Mouse (Mus musculus) right cerebral cortex, postnatal 36 days (tissue): ENCODE data around the gene Ssbp3.

Experiments used
- DNase-seq, 2 experiments: peaks; one replicate each; pipeline ENCODE4 v3.0.0; 2022; ENCODE audit warnings: low spot score in 2 of 2, mixed read lengths in 1 of 2

Gene Ssbp3

DNA sequence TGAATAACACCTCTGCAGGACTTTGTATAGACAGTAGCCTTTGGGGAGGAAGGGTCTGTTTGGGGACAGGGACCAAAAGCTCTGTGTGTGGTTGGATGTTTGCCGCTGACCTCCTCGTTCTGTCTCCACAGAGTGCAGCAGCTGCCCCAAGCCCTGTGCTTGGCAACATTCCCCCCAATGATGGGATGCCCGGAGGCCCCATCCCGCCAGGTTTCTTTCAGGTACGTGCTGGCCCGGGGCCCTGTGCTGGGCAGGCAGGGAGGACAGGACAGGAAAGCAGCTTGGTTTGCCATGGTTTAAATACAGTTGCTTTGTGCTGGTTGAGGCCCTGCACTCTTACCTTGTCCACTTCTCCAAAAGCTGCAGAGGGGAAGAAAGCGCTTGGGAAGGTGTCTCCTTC is 99.0 kb downstream of the Ssbp3 start:
- no peak for DNase-seq

DNA sequence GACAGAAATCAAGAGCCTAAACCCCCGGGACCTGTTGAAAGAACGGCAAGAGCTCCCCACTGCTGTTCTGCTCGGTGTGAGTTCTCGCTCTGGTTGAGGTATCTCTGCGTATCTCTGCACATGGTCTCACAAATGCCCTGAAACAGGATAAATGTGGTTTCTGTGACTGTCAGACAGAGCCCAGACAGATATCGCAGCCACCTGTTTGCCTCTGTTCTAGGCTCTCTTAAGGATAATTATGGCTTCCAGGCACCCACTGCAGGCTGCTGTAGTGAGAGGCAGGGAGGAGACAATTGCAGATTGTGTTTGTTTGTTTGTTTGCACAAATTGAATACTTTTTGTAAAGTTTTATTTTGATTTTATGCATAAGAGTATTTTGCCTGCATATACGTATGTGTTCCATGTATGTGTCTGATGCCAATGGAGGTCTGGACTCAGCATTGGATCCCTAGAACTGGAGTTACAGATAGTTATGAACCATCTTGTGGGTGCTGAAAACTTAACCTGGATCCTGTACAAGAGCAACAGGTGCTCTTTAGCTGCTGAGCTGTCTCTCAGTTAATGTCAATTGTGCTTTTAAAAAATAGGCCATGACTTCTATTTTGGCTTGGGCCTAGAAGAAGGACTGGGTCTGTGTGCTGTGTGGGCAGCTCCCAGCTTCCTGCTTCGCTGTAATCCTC is 101.0 kb downstream of the Ssbp3 start:
- no peak for DNase-seq

DNA sequence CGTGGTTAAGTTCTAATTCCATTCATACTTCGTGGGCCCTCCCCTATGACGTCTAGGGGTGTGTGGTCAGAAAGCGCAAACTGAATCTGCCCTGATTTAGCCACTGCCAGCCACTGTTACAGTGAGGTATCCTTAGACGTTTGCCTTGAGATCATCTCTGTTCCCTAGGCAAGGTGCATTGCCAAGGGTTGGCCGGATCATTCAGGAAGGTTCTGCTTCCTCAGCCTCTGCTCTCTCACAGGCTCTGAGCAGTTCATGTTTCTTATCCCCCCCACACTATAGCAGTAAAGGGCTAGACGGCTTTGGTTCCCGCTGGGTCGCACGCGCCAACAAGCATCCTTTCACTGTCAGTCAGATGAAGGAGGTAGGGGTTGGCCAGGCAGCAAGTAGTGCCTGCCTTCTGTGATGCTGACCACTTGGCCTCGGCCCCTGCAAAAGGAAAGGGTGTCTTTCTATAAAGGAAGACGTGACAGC is 101.5 kb downstream of the Ssbp3 start:
- no peak for DNase-seq

DNA sequence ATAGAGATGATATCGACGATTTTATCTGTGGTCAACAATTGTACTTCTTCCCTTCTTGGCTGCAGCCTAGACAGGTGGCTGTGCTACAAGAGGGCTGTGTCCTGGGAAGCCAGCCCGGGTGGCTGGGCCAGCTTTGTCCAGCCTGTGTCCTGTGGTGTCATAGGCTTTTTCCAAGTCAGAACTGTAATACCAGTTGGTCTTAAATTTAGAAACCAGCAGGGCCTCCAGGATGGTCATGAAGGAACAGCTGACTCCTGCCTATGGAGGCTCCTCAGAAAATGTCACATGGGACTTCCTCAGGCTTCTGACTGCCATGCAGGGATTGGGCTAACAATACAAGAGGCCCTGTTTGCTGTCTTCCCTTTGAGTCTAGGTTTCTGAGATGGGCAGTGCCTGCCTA is 102.1 kb downstream of the Ssbp3 start:
- DNase-seq = no peak

DNA sequence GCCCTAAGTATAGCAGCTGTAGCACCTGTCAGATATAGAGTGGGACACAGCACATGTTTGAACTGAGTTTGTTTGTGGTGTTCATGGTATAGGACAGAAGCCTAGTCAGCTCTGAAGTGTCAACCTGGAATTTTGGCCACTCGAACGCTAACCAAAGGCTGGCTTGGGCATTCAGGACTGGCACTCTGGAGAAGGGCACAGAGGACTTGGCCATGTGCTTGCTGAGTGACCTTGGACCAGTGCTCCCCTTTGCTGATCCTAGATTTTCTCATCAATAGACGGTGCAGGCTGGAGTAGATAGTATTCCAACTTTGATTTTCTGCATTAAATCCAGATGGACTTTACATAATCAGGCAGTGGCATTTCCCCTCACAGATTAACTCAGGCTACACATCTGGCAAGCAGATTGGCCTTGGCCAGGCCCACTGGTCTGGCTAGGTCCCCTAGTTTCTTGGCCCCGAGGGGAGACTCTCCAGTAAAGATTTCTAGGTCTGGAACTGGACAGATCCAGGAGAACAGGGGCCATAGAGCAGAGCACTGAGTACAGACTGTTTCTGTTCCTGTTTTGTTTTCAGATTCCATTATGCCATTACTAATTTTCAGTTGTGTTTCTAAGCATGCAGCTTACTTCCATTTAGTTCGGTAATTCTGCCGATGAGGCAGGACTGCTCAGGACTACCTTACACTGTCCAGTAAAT is 102.8 kb downstream of the Ssbp3 start:
- DNase-seq = no peak

DNA sequence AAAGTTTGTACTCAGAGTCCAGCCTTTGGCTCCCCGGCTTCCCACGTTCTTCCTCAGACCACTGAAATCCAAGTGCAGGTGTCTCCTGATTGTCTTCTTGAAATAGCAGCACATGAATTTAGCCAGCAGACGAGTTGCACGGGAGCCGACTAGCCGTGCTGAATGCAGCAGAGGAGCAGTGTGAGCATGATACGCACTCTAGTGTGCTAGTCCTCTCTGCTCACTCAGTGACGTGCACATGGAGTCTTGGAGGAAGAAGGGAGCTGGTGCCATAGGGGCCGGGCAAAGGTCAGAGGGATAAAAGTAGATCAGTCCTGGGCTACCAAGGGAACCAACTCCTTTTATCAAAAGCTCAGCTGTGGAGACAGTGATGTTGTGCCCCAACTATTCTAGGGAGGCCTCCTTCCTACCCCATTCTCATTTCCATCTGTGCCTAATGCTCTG is 103.3 kb downstream of the Ssbp3 start:
- DNase-seq = no peak

DNA sequence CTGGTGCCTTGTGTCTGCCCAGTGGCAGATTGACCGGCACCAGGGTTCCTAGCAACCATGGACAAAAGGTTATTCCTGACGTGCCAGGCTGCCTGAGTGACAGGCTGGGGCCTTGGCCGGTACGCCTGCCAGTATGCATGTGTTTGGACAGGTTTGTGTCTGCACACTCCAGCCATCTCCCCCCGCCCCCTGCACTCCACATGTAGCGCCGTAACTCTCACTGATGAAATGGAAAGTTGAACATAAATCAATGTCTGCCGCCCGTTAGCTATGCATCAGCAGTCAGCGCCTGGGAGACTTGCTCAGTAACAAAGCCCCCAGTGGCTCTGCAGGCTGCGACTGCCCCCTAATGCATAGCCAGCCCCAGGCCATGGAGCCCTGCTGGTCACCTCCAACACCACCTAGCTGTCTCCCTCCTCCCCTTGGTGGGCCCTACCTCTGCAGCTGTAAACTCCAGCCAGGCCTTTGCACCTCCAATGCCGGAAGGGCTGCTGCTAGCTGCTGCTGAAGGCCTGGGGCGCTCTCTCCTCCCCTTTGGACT is 105.5 kb downstream of the Ssbp3 start:
- DNase-seq = no peak

DNA sequence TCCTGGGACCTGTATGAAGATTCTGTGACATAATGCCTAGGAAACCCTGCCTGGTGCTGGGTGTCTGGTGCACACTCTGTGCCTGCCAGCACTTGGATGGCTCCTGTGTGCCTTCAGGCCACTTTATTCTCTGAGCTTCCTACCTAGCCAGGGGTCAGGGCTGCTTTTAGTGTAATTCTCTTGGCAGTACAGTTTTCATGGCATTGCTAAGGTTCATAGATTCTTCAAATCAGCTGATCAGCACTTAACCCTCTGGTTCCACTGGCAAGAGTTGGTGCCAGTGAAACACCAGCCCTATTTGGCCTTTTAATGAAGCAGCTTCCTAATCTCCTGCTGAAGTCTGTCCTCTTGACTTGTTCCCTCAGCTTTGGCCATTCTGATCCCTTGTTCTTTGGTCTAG is 106.8 kb downstream of the Ssbp3 start:
- DNase-seq = no peak

DNA sequence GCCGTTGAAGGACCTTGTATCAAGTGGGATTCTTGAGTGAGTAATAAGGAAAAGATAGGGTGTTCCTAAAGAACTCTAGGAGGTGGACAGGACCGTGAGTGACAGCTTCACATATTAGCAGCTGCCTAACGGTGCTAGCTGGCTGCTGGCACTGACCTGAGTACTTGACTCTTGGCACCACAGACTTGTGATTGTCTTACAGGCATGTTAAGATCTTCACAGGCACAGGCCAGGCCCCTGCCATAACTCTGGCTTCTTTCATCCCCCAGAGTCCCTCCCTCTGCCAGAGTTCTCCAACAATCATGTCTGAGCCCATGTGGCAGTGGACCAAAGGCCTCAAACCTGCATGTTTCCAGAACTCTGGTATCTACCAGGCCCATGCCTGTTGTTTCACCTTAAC is 108.0 kb downstream of the Ssbp3 start:
- no peak for DNase-seq

DNA sequence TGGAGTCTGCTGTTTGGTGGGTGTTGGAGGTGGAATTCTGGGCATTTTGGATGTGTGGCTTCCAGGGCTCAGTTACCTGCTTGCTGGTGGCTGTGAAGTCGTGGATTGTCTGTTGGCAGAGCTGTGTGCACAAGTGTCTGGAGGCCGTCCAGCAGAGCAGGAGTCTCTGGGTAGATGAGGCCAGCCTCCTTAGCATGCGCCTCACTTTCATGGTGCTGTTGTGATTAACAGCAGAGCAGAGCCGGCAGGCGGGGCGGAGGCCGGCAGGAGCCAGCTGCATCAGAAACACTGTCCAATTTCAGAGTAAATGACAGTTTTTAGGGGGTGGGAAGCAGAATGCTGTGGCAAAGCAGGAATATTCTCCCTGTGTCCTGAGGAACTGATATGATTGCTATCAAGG is 108.5 kb downstream of the Ssbp3 start:
- DNase-seq = peak; percentile 61 to 62

DNA sequence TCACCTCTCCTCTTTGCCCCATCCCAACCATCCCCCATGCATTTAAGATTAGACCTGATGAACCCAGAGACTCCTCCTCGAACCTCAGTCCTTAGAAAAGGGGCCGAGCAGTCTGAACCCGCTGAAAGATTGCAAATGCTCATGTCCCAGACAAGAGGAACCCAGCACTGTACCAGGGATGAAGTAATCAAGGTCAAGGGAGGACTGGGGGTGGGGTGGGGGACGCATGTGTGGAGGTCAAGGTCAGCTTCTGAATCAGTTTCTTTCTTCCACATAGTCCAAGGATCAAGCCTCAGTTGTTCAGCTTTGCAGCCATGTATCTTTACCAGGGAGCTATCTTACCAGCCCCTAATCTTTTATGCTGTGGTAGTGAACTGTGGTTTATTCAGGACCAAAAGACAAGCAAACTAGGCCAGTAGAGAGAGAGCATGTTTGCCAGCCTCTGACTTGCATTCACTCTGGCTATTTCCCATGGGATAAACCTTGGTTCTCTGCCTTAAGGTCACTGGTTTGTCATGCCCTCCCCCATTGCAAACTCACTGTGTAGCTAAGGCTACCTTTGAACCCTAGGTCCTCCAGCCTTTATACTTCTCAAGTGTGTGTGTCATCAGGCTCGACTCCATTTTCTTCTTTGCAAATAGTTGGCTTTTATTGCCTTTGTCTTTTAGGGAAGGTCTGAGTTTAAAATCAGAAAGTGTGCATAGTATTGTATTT is 109.9 kb downstream of the Ssbp3 start:
- DNase-seq = no peak

DNA sequence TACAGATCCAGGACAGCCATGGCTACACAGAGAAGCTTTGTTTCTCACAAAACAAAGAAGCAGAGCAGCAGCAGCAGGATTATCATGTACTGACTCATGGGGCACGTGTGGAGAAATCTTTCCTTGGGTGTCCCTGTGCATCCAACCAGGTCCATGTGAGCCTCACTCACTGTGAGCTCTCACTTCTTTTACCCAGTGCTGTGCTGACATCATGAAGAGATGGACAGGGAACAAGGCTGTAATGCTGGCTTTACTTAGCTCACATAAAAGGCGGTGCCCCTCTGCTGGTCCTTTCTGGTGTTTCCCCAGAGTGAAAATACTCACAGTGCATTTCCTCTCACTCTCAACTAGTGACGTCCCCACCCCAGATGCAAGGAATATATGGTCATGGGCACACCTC is 111.0 kb downstream of the Ssbp3 start:
- no peak for DNase-seq

DNA sequence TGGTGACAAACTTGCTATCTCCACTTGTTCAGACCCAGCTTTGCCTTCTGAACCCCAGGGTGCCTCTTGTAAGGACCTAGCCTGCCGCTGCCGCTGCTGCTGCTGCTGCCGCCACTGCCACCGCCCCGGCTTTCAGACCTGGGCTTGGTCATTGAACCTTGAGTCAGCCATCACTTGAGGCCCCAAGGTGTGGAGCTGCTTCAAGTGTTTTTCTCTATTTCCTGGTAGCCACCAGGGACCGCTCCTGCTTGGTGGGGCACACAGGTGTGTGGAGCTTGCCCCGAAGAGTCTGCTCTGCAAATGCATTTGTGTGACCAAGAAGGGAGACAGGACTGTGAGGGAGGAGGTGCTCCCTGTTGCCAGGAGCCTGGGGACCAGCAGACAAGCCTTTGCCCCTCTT is 114.4 kb downstream of the Ssbp3 start:
- no peak for DNase-seq

DNA sequence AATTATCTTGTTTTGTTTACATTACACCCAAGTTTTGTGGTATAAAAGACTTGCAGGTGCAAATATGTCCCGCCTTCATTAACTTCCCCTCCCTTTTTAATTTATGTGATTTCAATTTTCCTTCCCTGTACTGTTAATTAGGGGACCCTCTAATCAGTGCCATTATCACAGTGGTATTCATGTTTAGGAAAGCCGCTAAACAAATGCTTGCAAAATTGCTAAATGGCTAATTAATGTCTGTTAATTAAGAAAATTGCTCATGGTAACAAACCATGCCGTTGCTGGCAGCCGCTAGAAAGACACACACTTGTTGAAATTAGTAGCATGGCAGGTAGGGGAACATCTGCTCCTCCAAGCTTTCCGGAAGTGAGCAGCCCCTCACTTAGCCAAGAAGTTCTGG is 114.9 kb downstream of the Ssbp3 start:
- no peak for DNase-seq

DNA sequence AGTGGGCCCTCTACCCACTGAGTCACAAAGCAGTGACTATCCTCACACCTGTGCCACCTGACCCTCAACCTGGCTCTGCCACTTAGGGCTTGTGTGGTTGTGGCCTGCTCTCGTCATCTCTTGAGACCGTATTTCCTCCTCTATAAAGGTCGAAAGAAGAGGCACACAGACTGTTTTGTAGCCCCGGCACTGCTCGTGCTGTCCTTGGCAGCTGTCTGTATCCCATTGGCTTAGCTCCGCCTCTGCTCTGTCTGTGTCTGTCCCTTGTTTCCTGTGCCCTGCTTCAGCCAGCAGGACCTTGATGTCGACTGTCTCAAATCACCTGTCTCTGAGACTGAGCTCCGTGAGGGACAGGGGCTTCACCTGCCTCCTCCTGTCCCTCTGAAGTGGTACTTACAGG is 116.0 kb downstream of the Ssbp3 start:
- no peak for DNase-seq

DNA sequence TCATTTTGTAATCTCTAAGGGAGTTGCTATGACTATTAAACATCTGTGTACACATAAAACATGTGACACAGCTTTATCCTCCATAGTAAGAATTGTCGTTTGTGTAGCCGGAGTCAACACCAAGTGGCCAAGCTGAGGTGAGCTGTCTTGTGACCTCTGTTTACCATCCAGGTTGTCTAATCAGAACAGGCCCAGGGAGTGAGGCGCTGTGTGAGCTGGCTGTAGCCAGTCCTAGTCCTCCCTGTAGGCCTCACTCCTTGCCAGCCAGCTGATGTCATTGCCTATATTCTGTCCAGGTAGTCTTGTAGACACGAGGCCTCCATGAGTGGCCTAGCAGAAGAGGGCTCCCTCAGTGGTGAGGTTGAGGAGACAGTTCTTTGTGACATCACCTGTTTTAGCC is 125.2 kb downstream of the Ssbp3 start:
- no peak for DNase-seq

DNA sequence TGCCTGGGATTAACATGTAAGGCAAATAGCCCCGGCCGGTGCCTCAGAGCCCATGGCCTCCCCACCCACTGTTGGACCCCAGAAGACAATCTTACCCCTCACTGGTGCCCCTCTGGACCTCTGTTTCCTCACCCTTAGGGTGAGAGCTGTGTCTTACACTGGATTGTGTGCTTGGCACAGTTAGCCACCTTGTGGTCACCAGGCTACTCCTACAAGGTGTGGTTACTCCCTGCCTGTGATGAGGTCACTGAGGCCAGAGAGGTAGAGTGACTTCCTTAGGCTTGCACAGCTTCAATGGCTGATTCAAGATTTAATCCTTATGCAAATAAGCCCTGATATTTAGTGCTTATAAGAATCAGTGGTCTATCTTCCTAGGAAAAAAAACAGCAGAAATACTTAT is 126.5 kb downstream of the Ssbp3 start:
- no peak for DNase-seq

DNA sequence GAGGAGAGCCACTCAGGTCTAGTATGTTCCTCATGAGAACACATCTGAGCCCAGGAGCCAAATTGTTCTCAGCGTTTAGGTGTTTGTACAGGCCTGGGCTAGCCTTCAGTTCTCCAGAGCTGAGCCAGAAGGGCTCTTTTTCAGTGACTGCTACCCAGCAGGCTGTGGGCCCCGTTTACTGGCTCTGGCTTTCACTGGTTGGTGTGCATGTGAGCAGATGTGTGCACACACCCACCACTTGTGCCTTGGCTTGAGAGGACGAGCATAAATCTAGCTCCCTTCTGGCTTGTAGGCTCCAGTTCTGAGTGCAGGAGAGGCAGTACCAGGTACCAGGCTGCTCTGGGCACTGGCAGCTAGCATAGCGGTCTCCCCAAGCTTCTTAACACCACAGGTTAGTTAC is 127.8 kb downstream of the Ssbp3 start:
- peak in 1 of 2 experiments; percentile 69 for DNase-seq

DNA sequence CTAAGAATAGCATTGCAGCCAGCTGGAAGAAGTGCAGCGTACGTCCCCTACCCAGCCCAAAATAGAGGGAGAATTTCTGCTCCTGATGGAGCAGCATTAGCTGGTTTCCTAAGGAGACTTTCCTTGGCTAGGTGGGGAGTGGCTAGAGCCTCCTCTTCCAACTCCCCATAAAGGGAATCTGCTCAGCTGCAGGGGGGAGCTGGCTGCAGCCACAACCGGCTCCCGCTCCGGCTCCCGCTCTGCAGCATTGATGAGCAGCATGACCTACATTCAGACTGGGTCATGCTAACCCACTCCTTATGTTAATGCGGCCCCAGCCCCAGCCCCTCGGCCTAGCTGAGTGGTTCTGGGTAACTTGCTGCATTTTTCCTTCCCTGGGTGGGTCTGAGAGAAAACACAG is 128.8 kb downstream of the Ssbp3 start:
- peak in 1 of 2 experiments; percentile 48 for DNase-seq

DNA sequence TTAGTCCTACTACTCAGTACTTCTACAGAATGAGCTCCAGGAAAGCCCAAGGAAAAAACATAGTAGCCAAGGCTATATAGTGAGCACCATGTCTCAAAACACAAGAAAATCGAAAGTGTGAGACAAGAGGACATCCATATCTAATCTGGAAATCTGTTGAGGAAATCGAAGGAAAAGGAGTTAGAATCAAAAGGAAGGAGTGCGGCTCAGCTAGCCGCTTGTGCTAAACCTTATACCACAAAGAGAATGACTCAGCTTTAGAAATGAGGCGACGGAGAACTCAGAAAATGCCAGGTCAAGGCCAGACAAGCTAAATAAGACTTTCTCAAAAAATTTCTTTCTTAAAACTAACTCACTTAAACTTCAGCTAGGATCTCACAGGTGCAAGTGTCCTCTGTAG is 131.8 kb downstream of the Ssbp3 start:
- DNase-seq = no peak

DNA sequence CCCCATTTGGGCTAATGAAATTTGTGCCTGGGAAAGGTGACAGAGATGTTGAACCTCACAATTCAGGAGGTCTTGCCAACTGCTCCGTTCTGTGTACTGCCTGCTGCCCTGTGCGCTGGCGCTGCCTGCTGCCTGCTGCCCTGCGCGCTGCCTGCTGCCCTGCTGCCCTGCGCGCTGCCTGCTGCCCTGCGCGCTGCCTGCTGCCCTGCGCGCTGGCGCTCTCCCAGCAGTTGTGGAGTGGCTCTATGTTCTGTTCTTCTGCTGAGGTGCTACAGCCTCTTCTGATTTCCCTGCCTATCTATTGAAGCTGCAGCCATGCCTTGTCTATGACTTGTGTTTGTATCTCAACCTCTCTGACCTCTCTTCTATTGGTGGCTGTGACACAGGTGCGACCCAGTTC is 134.7 kb downstream of the Ssbp3 start:
- no peak for DNase-seq

DNA sequence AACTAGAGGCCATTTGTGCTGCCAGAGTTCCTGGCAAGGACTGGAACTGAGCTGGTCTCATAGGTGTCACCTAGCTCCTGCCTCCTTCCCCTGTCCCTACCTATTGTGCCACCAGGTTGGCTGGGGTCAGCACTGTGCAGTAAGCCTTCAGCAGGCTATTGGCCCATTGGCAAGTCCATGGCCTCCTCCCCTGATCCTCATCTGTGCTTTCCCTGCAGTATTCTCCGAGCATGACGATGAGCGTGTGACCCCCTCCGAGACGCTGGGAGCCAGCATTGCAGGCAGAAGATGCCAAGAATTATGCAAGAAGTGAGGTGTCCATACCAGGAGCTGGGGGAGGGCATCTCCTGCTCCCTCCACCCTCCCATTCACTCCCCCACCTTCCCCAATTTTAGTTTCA is 137.3 kb downstream of the Ssbp3 start:
- peak in 1 of 2 experiments; percentile 33 for DNase-seq
